Mouse (Mus musculus) brain, embryonic 18.5 days (tissue): ENCODE measurements around the gene Arl6ip5.
"Not testable (repeated sequence)": the region's sequence is repeated elsewhere in the genome, so short reads cannot be mapped to it uniquely, and the experiment has no call there.

Source experiments
- DNase-seq: peaks from one replicate; pipeline ENCODE4 v3.0.0-alpha.2; 2012; ENCODE audit warnings: low read depth, low spot score

Arl6ip5 gene

DNA sequence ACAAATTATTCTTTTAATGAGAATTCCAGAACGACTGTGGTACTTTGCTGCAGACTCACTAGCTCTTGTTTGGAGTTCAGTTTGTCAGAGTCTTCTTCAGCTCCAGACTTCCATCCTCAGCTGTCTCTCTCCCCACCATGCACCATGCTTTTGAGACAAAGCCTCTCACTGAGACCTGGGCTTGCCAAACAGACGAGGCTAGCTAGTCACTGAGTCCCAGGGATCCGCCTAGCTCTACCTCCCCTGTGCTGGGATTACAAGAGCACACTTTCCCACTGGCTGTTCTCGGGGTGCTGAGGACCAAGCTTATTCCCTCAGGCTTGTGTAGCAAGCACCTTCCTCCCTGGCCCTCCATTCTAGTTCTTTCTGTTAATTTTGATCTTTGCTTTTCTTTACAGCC, 13.1 kb downstream of the Arl6ip5 start:
- DNase-seq = no peak

DNA sequence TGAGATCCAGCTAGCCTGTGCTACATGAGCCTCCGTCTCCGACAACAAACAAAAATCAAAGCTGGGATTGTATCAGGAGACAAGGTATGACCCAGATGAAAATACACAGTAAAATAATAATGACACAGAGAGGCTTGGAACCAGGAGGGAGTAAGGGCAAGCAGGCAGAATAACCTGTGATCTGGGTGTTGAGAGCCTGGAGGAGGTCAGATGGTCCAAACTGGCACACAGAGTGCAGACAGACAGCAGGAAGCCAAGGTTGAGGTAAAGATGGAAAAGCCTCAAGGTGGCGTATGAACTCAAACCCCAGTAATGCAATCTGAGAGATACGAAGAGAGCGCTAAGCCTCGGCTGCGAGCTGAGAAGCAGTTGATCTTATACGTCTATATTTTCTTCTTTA, 14.0 kb downstream of the Arl6ip5 start:
- no peak for DNase-seq

DNA sequence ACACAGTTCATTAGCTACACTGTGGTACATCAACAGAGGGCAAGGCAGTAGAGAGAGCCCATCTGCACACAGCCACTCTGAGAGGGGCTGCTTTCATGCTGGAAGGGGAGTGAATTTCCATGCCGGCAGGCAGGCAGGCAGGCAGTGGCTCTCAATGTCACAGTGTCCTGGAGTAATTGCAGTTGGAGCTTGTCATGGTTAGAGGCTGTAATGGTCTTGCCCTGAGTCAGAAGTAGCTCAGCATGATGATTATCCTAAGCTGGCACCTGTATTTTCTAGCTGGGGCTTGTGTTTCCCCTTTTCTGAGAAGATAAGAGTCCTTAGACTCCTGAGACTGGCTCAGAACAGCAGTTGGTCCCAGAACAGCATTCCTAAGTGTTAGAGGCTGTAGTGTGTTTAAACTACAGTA, 15.6 kb downstream of the Arl6ip5 start:
- DNase-seq = no peak

DNA sequence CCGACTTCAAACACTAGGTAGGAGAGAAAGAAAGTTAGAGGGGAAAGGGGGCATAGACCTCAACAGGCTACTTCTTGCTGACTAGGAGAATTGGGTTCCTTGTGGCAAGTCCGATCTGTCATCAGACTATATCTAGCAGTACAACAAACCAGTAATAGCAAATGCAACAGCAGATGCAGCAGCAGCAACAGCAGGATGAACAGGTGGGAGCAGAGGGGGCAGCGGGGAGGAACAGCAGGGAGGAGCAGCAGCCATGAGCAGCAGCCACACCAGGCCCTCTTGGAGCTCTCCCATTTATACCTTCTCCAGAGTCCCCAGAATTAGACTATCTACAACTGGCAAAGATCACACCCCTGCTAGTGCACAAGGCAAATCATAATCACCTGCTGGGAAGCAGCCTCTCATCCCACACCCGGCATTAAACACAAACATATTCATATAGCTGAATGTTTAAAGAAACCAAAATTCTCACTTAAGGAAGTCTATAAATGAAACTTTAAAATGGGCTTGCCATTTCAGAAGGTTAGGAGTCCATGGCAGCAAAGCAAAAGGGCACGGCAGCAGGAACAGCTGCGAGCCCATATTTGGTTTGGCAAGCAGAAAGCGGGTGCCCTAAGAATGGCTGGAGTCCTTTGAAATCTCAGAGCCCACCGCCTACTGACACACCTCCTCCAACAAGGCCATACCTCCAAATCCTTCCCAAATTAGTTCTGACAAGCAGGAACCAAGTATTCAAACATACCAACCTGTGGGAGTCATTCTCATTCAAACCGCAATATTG, 16.8 kb downstream of the Arl6ip5 start:
- no peak for DNase-seq

DNA sequence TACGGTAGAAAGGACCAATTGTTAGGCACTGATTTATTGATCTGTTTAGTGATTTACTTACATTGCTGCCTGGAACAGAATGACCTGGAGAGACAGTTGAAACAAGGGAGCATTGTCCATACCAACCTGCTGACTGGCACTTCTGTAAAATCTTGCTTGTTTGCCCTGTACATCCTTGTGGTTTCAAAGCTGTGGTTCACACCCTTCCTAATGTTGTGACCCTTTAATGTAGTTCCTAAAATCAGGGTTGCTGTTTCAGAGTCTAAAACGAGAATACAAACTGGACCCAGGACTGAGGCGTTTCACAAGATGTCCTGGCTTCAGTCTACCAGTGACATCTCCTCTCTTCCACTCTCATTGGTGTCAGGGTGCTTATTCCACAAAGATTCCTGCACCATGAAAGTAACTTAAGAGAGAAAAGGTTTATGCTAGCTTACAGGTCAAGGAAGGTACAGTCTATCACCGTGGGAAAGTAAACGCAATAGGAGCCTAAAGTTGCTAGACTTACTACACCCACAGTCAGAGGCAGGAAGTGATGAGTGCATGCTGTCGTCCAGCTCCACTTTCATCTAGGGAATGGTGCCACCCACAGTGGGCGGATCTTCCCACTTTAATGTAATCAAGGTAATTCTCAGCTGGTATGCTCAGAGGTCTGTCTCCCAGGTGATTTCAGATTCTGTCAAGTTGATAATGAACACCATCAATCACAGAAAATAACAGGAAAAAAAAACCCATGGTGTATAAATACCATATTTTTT, 24.6 kb downstream of the Arl6ip5 start:
- no peak for DNase-seq

DNA sequence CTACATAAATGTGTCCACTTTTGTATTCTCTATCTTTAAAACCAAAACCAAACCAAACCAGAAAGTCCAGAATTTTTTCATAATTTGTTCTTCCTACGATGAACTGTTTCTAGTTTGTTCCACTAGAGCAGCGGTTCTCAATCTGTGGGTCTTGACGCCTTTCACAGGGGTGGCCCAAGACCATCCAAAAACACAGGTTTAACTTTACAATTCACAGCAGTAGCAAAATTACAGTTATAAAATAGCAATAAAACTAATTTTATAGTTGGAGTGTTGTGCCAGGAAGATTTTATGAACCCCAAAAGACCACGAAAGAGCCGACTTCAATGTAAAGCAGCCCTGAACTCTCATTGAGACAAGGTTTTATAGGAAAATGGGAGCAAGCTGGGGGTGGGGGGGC, 25.6 kb downstream of the Arl6ip5 start:
- no peak for DNase-seq

DNA sequence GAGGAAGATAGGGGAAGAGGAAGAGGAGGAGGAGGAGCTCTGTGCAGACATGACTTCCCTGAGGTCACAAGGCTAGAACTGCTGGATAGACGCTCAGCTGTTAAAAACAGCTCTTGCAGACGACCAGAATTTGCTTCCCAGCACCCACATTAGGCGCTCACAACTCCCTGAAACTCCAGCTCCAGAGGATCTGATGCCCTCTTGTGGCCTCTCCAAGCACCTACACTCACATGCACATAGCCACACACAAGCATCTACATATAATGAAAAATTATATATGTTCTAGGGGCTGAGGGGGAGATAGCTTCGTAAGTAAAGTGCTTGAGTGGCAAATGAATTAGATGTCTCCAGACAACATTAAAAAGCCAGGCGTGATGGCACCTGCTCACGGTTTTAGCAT, 28.9 kb downstream of the Arl6ip5 start:
- no peak for DNase-seq

DNA sequence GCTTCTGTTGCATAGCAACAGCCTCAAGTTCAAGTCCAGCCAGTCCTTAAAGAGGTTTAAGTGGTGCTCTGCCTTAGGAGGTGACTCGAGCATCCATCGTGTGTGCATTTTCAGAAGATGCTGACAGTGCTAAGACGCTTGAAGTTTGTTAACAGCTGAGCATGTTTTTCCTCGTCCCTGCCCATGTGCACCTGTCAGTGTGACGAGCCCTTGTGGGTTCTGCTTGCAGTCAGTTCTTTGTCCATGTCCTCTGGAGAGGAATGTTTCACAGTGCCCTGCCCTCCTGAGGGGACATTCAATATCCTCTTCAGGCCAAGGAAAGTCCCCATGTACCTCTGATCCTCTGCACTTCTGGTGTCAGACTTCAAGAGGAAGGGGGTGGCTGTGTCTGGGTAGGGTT, 29.6 kb downstream of the Arl6ip5 start:
- DNase-seq = no peak

DNA sequence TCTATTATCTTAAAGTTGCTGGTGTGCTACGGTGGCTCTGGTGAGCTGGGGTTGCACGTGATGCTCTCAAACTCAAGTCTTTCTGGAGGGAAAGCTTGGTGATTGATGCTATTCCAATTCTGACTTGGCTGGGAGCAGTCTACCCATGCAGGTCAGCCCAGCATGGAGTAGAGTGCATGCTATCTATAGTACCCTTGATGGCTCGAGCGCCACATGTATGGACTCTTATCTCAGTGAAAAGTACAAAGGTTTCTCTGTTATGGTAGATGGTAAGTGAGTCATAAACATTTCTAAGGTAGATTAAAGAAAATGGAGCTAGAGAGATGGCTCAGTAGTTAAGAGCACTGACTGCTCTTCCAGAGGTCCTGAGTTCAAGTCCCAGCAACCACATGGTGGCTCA, 32.0 kb downstream of the Arl6ip5 start:
- DNase-seq = no peak

DNA sequence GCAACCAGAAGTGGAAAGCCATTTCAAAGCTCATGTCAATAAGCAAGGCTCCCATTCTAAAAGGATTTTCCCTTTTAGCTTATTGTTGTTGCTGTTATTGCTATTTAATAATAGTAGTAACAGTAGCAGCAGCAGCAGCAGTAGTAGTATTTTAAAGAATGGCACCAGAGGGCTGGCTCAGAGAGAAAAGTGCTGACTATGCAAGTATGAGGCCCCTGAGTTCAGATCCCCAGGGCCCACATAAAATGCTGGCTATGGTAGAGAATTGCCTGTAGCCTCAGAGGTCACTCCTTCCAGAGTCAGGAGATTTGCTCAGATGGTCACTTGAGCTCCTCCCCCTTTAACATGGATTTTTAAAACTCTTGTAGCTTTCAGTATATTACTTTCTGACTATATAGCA, 34.7 kb downstream of the Arl6ip5 start:
- DNase-seq = no peak

DNA sequence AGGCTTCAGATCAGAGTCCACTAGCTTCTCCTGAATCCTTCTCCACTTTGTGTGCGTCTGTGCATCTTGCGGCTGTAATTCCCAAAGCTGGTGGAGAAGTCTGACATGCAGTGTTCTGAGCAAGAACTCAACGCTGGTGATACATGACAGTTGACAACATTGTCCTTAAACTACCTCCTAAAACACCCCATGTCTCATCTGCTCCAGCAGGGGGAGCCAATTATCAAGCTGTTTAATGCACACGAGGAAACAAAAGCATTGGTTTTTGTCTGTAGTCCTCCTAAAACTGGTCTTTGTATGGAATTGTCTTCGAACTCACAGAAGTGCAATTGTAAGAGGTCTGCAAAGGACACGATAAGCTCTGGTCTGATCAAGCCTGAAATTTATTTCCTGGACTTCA, 40.5 kb downstream of the Arl6ip5 start:
- no peak for DNase-seq

DNA sequence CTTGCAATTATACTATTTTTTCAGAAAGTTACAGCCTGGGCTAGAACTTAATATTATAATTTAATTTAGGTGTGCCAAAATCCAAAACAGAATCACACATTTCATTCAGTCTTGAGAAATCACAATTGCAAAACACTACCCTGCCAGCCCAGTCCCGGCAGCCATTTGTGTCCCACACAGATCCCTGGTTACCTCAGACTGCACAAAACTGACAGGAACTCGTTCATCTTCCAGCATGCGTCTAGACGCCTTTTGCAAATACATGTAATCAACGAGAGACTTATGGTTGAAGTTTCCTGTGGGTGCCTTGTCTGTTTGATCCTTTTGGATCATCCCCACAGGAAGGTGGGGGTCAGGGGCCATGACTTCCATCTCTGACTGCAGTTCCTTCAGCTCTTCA, 41.6 kb downstream of the Arl6ip5 start:
- no peak for DNase-seq

DNA sequence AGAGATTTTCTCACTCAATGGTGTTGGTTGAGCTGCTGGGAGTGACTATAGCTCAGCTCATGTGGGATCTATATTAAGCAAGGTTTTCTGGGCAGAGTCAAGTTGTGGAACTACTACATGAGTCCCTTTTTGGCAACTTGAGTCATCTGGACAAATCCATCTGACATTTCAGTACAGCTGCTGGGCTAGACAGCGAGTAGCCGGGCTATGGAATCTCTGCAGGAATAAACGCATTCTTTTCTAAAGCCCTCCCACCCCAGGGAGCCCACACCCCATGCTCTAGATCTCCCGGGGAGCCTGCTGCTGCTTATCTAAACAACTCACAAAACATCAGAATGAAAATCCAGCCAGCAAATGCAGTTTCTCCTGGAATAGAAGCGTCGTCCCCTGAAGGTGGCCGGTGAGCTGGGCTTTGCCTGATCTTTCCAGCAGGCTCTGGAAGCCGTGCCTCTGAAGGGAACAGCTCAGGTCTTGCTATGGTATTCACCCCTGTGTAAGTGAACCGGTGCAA, 42.3 kb downstream of the Arl6ip5 start, which contains the start of gene Lmod3:
Lmod3 (minus strand) TSS at position 49 of the 511 bp plus-strand sequence.
- no peak for DNase-seq

DNA sequence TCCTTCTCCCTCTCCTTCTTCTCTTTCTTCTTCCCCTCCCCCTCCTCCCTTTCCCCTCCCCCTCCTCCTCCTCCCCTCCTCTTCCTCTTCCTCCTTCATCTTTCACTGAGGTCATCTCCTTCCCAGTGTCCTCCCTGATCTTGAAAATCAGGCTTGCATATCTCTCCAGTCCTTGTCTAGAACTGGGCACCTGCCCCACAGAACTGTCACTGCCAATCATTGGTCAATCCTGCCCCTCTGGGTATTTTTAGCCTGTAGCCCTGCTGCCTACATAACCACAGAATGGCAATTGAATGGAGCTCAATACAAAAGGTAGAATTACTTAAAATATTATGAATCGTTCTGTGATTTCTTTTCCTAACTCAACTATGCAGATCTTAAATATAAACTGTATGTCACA, 48.0 kb downstream of the Arl6ip5 start:
- DNase-seq = no peak

DNA sequence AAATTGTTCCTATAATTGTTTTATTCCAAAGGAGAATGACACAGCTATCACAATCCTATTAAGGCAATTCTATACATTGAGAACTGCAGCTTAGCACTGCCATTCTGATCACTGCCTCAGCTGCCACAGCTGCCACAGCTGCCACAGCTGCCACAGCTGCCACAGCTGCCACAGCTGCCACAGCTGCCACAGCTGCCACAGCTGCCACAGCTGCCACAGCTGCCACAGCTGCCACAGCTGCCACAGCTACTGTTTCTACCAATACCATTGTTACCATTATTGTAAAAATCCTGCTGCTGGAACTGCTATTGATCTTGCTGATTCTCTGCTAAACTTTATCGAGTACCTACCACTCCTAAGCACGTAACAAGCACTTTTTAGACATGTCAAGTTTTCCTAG, 49.4 kb downstream of the Arl6ip5 start:
- not testable (repeated sequence) for DNase-seq

DNA sequence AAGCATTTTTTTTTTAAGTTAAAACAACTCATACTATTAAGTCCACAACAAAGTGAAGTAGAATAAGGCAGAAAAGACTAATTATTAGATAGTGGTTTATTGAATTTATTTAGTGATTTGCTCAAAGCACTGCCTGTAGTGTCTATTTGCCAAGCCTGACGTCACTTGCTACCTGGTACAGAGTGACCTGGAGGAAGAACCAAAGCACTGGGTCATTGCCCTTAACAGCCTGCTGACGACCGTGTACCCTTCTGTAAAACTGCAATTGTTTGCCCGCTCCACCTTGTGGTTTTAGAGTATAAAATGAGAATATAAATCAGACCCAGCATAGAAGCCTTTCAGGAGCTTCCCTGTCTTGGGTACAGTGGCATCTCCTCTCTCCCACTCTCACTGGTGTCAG, 51.7 kb downstream of the Arl6ip5 start:
- no peak for DNase-seq

DNA sequence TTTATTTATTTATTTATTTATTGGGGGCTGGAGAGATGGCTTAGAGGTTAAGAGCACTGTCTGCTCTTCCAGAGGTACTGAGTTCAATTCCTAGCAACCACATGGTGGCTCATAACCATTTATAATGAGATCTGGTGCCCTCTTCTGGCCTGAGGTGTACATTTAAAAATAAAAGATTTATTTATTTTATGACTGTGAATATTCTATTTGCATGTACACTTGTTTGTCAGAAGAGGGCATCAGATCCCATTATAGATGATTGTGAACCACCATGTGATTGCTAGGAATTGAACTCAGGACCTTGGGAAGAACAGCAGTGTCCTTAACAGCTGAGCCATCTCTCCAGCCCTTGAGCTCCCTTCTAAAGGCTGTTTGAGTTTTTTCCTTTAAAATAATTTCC, 53.3 kb downstream of the Arl6ip5 start:
- not testable (repeated sequence) for DNase-seq

DNA sequence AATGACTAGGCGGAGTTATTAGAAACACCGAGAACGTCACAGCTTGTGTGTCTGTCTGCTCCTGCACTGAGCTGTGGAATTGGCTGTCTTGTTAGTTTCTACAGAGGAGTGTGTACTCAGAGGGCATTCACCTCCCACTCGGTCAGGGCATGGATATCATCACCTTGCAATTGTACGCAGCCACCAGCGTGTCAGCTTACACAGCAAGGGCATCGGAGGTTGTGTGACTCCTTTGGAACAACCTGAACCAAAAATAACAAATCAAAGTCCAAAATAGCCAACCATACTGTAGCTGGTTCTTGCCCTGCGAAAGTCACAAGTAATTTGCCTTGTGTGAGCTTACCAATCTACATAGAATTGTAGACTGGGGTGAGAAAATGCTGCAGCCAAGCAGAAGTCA, 54.8 kb downstream of the Arl6ip5 start:
- DNase-seq = no peak

DNA sequence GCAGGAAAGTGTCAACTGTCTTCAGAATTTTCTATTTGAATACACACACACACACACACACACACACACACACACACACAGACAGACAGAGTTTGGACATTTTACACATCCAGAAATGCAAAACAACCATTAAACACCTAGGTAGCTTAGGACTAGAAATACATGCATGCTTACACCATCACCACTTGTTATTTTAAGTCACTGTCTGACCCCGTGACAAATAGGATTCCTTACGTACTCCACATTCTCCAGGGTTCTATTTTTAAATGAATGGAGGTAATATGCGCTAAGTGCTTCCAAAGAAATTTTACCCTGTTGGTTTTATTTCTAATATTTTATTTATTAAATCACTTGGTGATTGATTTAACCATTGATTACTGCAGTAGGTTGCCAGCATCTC, 55.2 kb downstream of the Arl6ip5 start:
- no peak for DNase-seq

DNA sequence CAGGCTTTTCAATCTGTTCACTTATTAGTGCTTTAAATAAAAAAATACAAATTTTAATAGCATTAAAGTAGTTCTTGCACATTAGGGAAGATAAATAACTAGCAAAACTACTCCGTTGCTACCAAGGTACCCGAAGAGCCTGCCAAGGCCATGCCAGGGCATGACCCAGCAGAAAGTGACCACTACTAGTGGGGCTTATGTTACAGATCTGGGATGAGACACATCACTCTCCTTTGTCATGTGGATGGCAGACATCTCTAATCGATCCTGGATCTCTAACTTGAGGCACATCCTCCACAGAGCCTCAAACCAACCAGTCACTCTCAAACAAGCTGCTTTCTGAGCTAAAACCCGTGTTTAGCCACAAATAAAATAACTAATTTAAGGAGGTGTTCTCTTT, 56.2 kb downstream of the Arl6ip5 start:
- DNase-seq = no peak

DNA sequence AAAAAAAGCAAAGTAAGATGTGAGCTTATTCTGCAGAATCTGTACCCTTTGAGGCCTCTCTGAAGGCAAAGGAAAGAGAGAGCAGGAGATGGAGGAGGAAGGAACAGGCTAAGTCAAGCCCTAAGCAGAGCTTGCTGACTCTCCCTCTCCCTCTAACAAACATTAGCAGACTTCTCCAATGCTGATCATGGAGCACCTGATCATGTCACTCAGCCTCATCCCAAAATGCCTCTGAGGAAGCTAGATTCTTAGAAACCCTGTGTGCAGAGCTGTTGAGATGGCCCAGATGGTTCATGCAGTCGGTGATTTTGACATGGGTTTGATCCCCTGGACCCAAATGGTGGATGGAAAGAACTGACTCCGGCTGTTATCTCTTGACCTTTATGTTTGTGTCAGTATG, 56.6 kb downstream of the Arl6ip5 start:
- DNase-seq = no peak

DNA sequence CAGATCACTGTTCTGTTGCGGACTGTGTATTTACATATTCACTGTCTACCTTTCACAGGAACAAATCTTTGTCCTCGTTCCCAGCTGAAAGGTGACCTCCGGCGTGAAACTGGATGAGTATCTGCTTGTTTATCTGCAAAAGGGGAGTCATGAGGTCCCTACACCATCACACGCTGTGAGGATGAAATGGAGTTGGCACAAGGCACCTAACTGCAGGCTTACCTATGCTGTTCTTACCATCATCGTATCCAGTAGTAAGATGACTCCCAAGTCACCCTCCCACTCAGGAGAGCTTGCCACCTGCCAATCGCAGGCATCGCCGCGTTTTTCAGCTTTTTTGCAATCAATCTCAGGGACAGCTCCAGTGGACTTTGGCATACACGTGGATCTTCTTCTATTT, 59.1 kb downstream of the Arl6ip5 start:
- no peak for DNase-seq

DNA sequence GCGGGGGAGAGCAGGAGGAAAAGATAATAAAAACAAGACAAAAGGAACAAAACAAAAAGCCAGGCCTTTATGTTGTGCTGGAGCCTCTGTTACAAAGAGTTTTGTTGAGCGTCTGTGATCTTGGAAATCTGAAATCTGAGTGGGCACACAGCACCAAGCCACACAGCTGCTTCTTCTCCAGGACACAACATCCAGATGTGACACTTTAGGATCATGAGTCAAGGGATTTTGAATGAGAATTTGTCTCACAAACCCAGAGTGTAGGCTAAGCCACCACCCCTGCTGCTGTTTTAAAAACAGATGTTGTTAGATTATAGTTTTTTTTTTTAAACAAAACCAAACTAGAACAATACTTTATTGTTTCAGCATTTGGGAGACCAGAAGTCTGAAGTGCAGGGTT, 61.9 kb downstream of the Arl6ip5 start:
- no peak for DNase-seq
